Mouse (Mus musculus): ENCODE data around the gene Eif4e3. TPM values are rescaled to one million over a fixed set of nuclear protein-coding genes. Genes with fewer than 3 reads are reported as not detected.

The Eif4e3 gene
- total and polyA plus RNA-seq, 3 experiments: 9.8 to 16.3 (median 11.8) TPM

DNA sequence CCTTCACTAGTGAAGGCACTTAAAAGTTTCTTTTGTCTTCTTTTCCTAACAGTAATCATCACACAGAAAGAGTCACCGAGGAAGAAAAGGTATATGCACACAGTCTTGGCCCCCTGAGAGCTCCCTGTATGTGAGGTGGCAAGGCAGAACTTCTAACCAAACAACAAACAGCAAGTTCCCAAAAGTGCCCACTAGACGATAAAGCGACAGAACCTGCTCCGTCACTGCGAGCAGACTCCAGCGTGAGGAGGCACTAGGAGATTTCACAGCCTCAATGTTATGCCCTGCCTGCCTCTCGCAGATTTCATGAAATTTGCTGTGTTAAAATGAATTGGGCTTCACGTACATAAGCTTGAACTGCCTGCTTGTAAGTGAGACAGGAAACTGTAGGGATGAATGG lies 46.6 kb downstream of the Eif4e3 start:
- H3K4me3 ChIP-seq (replicated peaks in 1 of 3; ENCODE audit: low read depth in 2 of 3, low read length in 2 of 3, poor library complexity in 1 of 3): no peak overlapping the region
- no peak for DNase-seq (ENCODE audit: extremely low read depth)
- in situ Hi-C loops (cut with MboI; ENCODE audit: low pct_ligation_motif_present, low pct_unique_long_range_greater_than_20kb, low sequenced_read_pairs): no loop called here
- peaks cover 0 to 3% of the 10 kb centered on the region in 2 experiments for H3K36me3 ChIP-seq (replicated peaks in 1 of 2; ENCODE audit: control insufficient read depth in 1 of 2, insufficient read depth in 1 of 2, low read length in 1 of 2)
- no peaks in the 10 kb centered on the region for H3K9me3 ChIP-seq (replicated peaks; ENCODE audit: low read length)
- H3K27me3 ChIP-seq (replicated peaks): no peaks in the 10 kb centered on the region
- dilution Hi-C loops (cut with MboI; ENCODE audit: extremely low pct_ligation_motif_present, extremely low pct_unique_long_range_greater_than_20kb, low sequenced_read_pairs): no loop called here
- no peak overlapping the region for H3K27ac ChIP-seq (ENCODE audit: insufficient read depth, low read depth)
- TF ChIP-seq POLR2AphosphoS2 (IDR thresholded peaks at IDR 0.05; ENCODE audit: low read depth, low read length) (no peak), USF1 (IDR thresholded peaks at IDR 0.05; ENCODE audit: low read depth, low read length) (no peak), JUND (conservative IDR thresholded peaks at IDR 0.05; ENCODE audit: low read depth, low read length) (no peak), USF2 (conservative IDR thresholded peaks at IDR 0.05; ENCODE audit: low read depth, low read length) (no peak), TBP (conservative IDR thresholded peaks at IDR 0.05; ENCODE audit: low read depth, low read length) (no peak), NELFE (IDR thresholded peaks at IDR 0.05; ENCODE audit: low read depth, low read length) (no peak), ETS1 (conservative IDR thresholded peaks at IDR 0.05; ENCODE audit: low read depth, low read length) (no peak), PAX5 (IDR thresholded peaks at IDR 0.05; ENCODE audit: low read length) (no peak)
- no peak overlapping the region for H3K9ac ChIP-seq (ENCODE audit: insufficient read depth, low read depth)
- no peak overlapping the region for H3K4me2 ChIP-seq (ENCODE audit: insufficient read depth, low read depth, poor library complexity, severe bottlenecking)
- no peaks in the 10 kb centered on the region for H3K79me2 ChIP-seq (replicated peaks; ENCODE audit: control insufficient read depth, extremely low read depth, insufficient read depth, poor library complexity, severe bottlenecking)
- peaks cover 9 to 27% of the 10 kb centered on the region in 2 experiments for H3K4me1 ChIP-seq (ENCODE audit: control insufficient read depth in 1 of 2, insufficient read depth in 2 of 2)

DNA sequence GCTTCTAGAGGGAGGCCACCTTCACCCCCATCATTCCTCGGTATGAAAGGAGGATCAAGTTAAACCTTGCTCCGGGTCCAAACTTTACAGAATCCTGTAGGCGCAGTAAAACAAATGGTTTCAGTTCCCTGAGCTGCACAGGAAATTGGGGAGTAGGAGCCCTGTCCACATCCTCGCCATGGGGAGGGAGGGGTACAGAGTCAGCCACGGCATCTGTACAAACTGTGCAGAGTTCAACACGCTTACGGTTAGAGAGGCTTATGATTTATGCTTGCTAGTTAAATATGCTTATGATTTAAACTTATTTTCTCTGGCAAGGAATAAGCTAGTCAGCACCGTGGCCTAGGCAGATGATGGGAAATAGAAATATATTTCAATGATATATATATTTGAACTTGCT lies 47.1 kb downstream of the Eif4e3 start:
- Histone ChIP-seq H3K9ac (ENCODE audit: insufficient read depth, low read depth) (no peak overlapping the region), H3K27ac (ENCODE audit: insufficient read depth, low read depth) (no peak overlapping the region), H3K4me3 (replicated peaks in 1 of 3; ENCODE audit: low read depth in 2 of 3, low read length in 2 of 3, poor library complexity in 1 of 3) (no peak overlapping the region), H3K36me3 (replicated peaks in 1 of 2; ENCODE audit: control insufficient read depth in 1 of 2, insufficient read depth in 1 of 2, low read length in 1 of 2) (peaks cover 0 to 3% of the 10 kb centered on the region in 2 experiments), H3K79me2 (replicated peaks; ENCODE audit: control insufficient read depth, extremely low read depth, insufficient read depth, poor library complexity, severe bottlenecking) (no peaks in the 10 kb centered on the region), H3K4me1 (ENCODE audit: control insufficient read depth in 1 of 2, insufficient read depth in 2 of 2) (peaks cover 6 to 22% of the 10 kb centered on the region in 2 experiments), H3K9me3 (replicated peaks; ENCODE audit: low read length) (no peaks in the 10 kb centered on the region), H3K4me2 (ENCODE audit: insufficient read depth, low read depth, poor library complexity, severe bottlenecking) (no peak overlapping the region), H3K27me3 (replicated peaks) (no peaks in the 10 kb centered on the region)
- DNase-seq (ENCODE audit: extremely low read depth): no peak
- in situ Hi-C loops (cut with MboI; ENCODE audit: low pct_ligation_motif_present, low pct_unique_long_range_greater_than_20kb, low sequenced_read_pairs) (no loop called here), dilution Hi-C loops (cut with MboI; ENCODE audit: extremely low pct_ligation_motif_present, extremely low pct_unique_long_range_greater_than_20kb, low sequenced_read_pairs) (no loop called here)
- TF ChIP-seq CHD1 (IDR thresholded peaks at IDR 0.05; ENCODE audit: low read depth, low read length) (no peak), BHLHE40 (IDR thresholded peaks at IDR 0.05; ENCODE audit: low read depth, low read length) (no peak), ZMIZ1 (IDR thresholded peaks at IDR 0.05; ENCODE audit: low read depth, low read length) (no peak), CTCF (conservative IDR thresholded peaks at IDR 0.05 in 1 of 2, IDR thresholded peaks at IDR 0.05 in 1 of 2; ENCODE audit: low read depth in 2 of 2, low read length in 2 of 2) (no peak), MYC (IDR thresholded peaks at IDR 0.05; ENCODE audit: low read depth, low read length) (no peak), KAT2A (IDR thresholded peaks at IDR 0.05; ENCODE audit: insufficient replicate concordance, low read length) (no peak), MAX (IDR thresholded peaks at IDR 0.05; ENCODE audit: low read length) (no peak), SMC3 (IDR thresholded peaks at IDR 0.05; ENCODE audit: low read depth, low read length) (no peak), ELF1 (IDR thresholded peaks at IDR 0.05; ENCODE audit: low read depth, low read length) (no peak)
